Mouse (Mus musculus): ENCODE measurements around the gene Slc7a1. TPM values are rescaled to one million over a fixed set of nuclear protein-coding genes. Genes with fewer than 3 reads are reported as not detected.

Slc7a1 gene
- 4.9 and 7.5 TPM in 2 replicates for polyA plus RNA-seq (2012; rRNA removed)

- peak; percentile 88 for DNase-seq (ENCODE audit: low spot score)
These were observed at the start of gene Slc7a1 for GRCm38 (mm10) chr5:148399660-148400443. Gene Slc7a1, minus strand, starts transcription at chr5:148399904.

GRCm38 (mm10) chr5:148444974-148445373 lies 45.3 kb upstream of the Slc7a1 start:
- no peak for DNase-seq (ENCODE audit: low spot score)

GRCm38 (mm10) chr5:148443734-148444133 lies 44.0 kb upstream of the Slc7a1 start:
- peak; percentile 40 for DNase-seq (ENCODE audit: low spot score)

GRCm38 (mm10) chr5:148435660-148436059 lies 36.0 kb upstream of the Slc7a1 start:
- DNase-seq (ENCODE audit: low spot score) = no peak

GRCm38 (mm10) chr5:148432121-148432520 lies 32.4 kb upstream of the Slc7a1 start:
- no peak for DNase-seq (ENCODE audit: low spot score)

GRCm38 (mm10) chr5:148428846-148429245 lies 29.1 kb upstream of the Slc7a1 start:
- DNase-seq (ENCODE audit: low spot score) = no peak

GRCm38 (mm10) chr5:148425136-148425535 lies 25.4 kb upstream of the Slc7a1 start:
- DNase-seq (ENCODE audit: low spot score) = no peak

GRCm38 (mm10) chr5:148421326-148421725 lies 21.6 kb upstream of the Slc7a1 start:
- DNase-seq (ENCODE audit: low spot score) = no peak

- no peak for DNase-seq (ENCODE audit: low spot score)
These were observed 19.4 kb upstream of the Slc7a1 start for GRCm38 (mm10) chr5:148419112-148419526.

- DNase-seq (ENCODE audit: low spot score) = no peak
These were observed 18.7 kb upstream of the Slc7a1 start for GRCm38 (mm10) chr5:148418436-148418835.

GRCm38 (mm10) chr5:148417756-148418155 lies 18.1 kb upstream of the Slc7a1 start:
- DNase-seq (ENCODE audit: low spot score) = no peak

- DNase-seq (ENCODE audit: low spot score) = no peak
These were observed 16.8 kb upstream of the Slc7a1 start for GRCm38 (mm10) chr5:148416461-148416860.

- DNase-seq (ENCODE audit: low spot score) = no peak
These were observed 14.5 kb upstream of the Slc7a1 start for GRCm38 (mm10) chr5:148414233-148414632.

- DNase-seq (ENCODE audit: low spot score) = no peak
These were observed 12.8 kb upstream of the Slc7a1 start for GRCm38 (mm10) chr5:148412504-148412903.

- no peak for DNase-seq (ENCODE audit: low spot score)
These were observed 9.8 kb upstream of the Slc7a1 start for GRCm38 (mm10) chr5:148409465-148409864.

- no peak for DNase-seq (ENCODE audit: low spot score)
These were observed 7.2 kb upstream of the Slc7a1 start for GRCm38 (mm10) chr5:148406913-148407312.

GRCm38 (mm10) chr5:148404548-148404947 lies 4.8 kb upstream of the Slc7a1 start:
- no peak for DNase-seq (ENCODE audit: low spot score)

- DNase-seq (ENCODE audit: low spot score) = no peak
These were observed 2.9 kb upstream of the Slc7a1 start for GRCm38 (mm10) chr5:148402641-148403040.

- peak; percentile 56 for DNase-seq (ENCODE audit: low spot score)
These were observed 691 bp downstream of the Slc7a1 start for GRCm38 (mm10) chr5:148398766-148399659.

- DNase-seq (ENCODE audit: low spot score) = no peak
These were observed 1.3 kb downstream of the Slc7a1 start for GRCm38 (mm10) chr5:148398451-148398765.

GRCm38 (mm10) chr5:148397911-148398310 lies 1.8 kb downstream of the Slc7a1 start:
- no peak for DNase-seq (ENCODE audit: low spot score)

GRCm38 (mm10) chr5:148397418-148397817 lies 2.3 kb downstream of the Slc7a1 start:
- no peak for DNase-seq (ENCODE audit: low spot score)

GRCm38 (mm10) chr5:148393316-148393715 lies 6.4 kb downstream of the Slc7a1 start:
- DNase-seq (ENCODE audit: low spot score) = no peak
